Mouse (Mus musculus): Measurements from ENCODE around the gene Ciita. TPM values are rescaled to one million over a fixed set of nuclear protein-coding genes. Genes with fewer than 3 reads are reported as not detected.

Gene Ciita
- polyA plus RNA-seq, 1 experiment: 0.07 TPM

- H3K4me1 ChIP-seq (ENCODE audit: control insufficient read depth, insufficient read depth, low read length): peaks cover 4% of the 10 kb centered on the region; the same call in 1 of the 2 replicates
- no peak overlapping the region for H3K4me3 ChIP-seq (ENCODE audit: control insufficient read depth, low read depth, low read length)
- TF ChIP-seq CTCF (IDR thresholded peaks at IDR 0.05; ENCODE audit: control insufficient read depth, insufficient read depth, insufficient replicate concordance, low read depth, low read length) (no peak), POLR2A (IDR thresholded peaks at IDR 0.05; ENCODE audit: control insufficient read depth, low read depth, low read length) (no peak)
- no peak overlapping the region for H3K27ac ChIP-seq (ENCODE audit: control insufficient read depth, insufficient read depth, low read depth, low read length)
- H3K36me3 ChIP-seq (ENCODE audit: control insufficient read depth, insufficient read depth, low read length): no peaks in the 10 kb centered on the region
- H3K27me3 ChIP-seq (ENCODE audit: control insufficient read depth, insufficient read depth, low read length): no peaks in the 10 kb centered on the region
Measured at GRCm38 (mm10) chr16:10489483-10489882, 9.6 kb downstream of the Ciita start.

GRCm38 (mm10) chr16:10489904-10490457 lies 10.1 kb downstream of the Ciita start:
- Histone ChIP-seq H3K4me1 (ENCODE audit: control insufficient read depth, insufficient read depth, low read length) (peaks cover 4% of the 10 kb centered on the region; the same call in 1 of the 2 replicates), H3K4me3 (ENCODE audit: control insufficient read depth, low read depth, low read length) (no peak overlapping the region), H3K36me3 (ENCODE audit: control insufficient read depth, insufficient read depth, low read length) (no peaks in the 10 kb centered on the region), H3K27me3 (ENCODE audit: control insufficient read depth, insufficient read depth, low read length) (no peaks in the 10 kb centered on the region), H3K27ac (ENCODE audit: control insufficient read depth, insufficient read depth, low read depth, low read length) (no peak overlapping the region)
- TF ChIP-seq POLR2A (IDR thresholded peaks at IDR 0.05; ENCODE audit: control insufficient read depth, low read depth, low read length) (no peak), CTCF (IDR thresholded peaks at IDR 0.05; ENCODE audit: control insufficient read depth, insufficient read depth, insufficient replicate concordance, low read depth, low read length) (no peak)

- Histone ChIP-seq H3K4me1 (ENCODE audit: control insufficient read depth, insufficient read depth, low read length) (peaks cover 4% of the 10 kb centered on the region; the same call in 1 of the 2 replicates), H3K4me3 (ENCODE audit: control insufficient read depth, low read depth, low read length) (no peak overlapping the region; the same call in 1 of the 2 replicates), H3K36me3 (ENCODE audit: control insufficient read depth, insufficient read depth, low read length) (no peaks in the 10 kb centered on the region), H3K27ac (ENCODE audit: control insufficient read depth, insufficient read depth, low read depth, low read length) (no peak overlapping the region), H3K27me3 (ENCODE audit: control insufficient read depth, insufficient read depth, low read length) (no peaks in the 10 kb centered on the region)
- TF ChIP-seq CTCF (IDR thresholded peaks at IDR 0.05; ENCODE audit: control insufficient read depth, insufficient read depth, insufficient replicate concordance, low read depth, low read length) (no peak), POLR2A (IDR thresholded peaks at IDR 0.05; ENCODE audit: control insufficient read depth, low read depth, low read length) (no peak)
Measured at GRCm38 (mm10) chr16:10490503-10491150, 10.8 kb downstream of the Ciita start.

- no peak overlapping the region for H3K4me3 ChIP-seq (ENCODE audit: control insufficient read depth, low read depth, low read length)
- TF ChIP-seq POLR2A (IDR thresholded peaks at IDR 0.05; ENCODE audit: control insufficient read depth, low read depth, low read length) (no peak), CTCF (IDR thresholded peaks at IDR 0.05; ENCODE audit: control insufficient read depth, insufficient read depth, insufficient replicate concordance, low read depth, low read length) (no peak)
- no peak overlapping the region for H3K27ac ChIP-seq (ENCODE audit: control insufficient read depth, insufficient read depth, low read depth, low read length)
- peaks cover 4% of the 10 kb centered on the region; the same call in 1 of the 2 replicates for H3K4me1 ChIP-seq (ENCODE audit: control insufficient read depth, insufficient read depth, low read length)
- H3K27me3 ChIP-seq (ENCODE audit: control insufficient read depth, insufficient read depth, low read length): no peaks in the 10 kb centered on the region
- H3K36me3 ChIP-seq (ENCODE audit: control insufficient read depth, insufficient read depth, low read length): no peaks in the 10 kb centered on the region
Measured at GRCm38 (mm10) chr16:10491716-10492115, 11.9 kb downstream of the Ciita start.

- Histone ChIP-seq H3K4me1 (ENCODE audit: control insufficient read depth, insufficient read depth, low read length) (peaks cover 4% of the 10 kb centered on the region; the same call in 1 of the 2 replicates), H3K4me3 (ENCODE audit: control insufficient read depth, low read depth, low read length) (no peak overlapping the region), H3K36me3 (ENCODE audit: control insufficient read depth, insufficient read depth, low read length) (no peaks in the 10 kb centered on the region), H3K27ac (ENCODE audit: control insufficient read depth, insufficient read depth, low read depth, low read length) (no peak overlapping the region), H3K27me3 (ENCODE audit: control insufficient read depth, insufficient read depth, low read length) (no peaks in the 10 kb centered on the region)
- TF ChIP-seq POLR2A (IDR thresholded peaks at IDR 0.05; ENCODE audit: control insufficient read depth, low read depth, low read length): no peak
- TF ChIP-seq CTCF (IDR thresholded peaks at IDR 0.05; ENCODE audit: control insufficient read depth, insufficient read depth, insufficient replicate concordance, low read depth, low read length): no peak
Measured at GRCm38 (mm10) chr16:10492587-10492986, 12.7 kb downstream of the Ciita start.

GRCm38 (mm10) chr16:10495824-10496298 lies 16.0 kb downstream of the Ciita start:
- TF ChIP-seq CTCF (IDR thresholded peaks at IDR 0.05; ENCODE audit: control insufficient read depth, insufficient read depth, insufficient replicate concordance, low read depth, low read length) (no peak), POLR2A (IDR thresholded peaks at IDR 0.05; ENCODE audit: control insufficient read depth, low read depth, low read length) (no peak)
- Histone ChIP-seq H3K36me3 (ENCODE audit: control insufficient read depth, insufficient read depth, low read length) (no peaks in the 10 kb centered on the region), H3K4me1 (ENCODE audit: control insufficient read depth, insufficient read depth, low read length) (no peaks in the 10 kb centered on the region), H3K4me3 (ENCODE audit: control insufficient read depth, low read depth, low read length) (no peak overlapping the region), H3K27ac (ENCODE audit: control insufficient read depth, insufficient read depth, low read depth, low read length) (no peak overlapping the region), H3K27me3 (ENCODE audit: control insufficient read depth, insufficient read depth, low read length) (no peaks in the 10 kb centered on the region)

- no peak overlapping the region for H3K27ac ChIP-seq (ENCODE audit: control insufficient read depth, insufficient read depth, low read depth, low read length)
- H3K4me3 ChIP-seq (ENCODE audit: control insufficient read depth, low read depth, low read length): no peak overlapping the region
- no peak for TF ChIP-seq CTCF (IDR thresholded peaks at IDR 0.05; ENCODE audit: control insufficient read depth, insufficient read depth, insufficient replicate concordance, low read depth, low read length)
- no peak for TF ChIP-seq POLR2A (IDR thresholded peaks at IDR 0.05; ENCODE audit: control insufficient read depth, low read depth, low read length)
- H3K4me1 ChIP-seq (ENCODE audit: control insufficient read depth, insufficient read depth, low read length): no peaks in the 10 kb centered on the region
- H3K27me3 ChIP-seq (ENCODE audit: control insufficient read depth, insufficient read depth, low read length): no peaks in the 10 kb centered on the region
- no peaks in the 10 kb centered on the region for H3K36me3 ChIP-seq (ENCODE audit: control insufficient read depth, insufficient read depth, low read length)
Measured at GRCm38 (mm10) chr16:10498096-10498602, 18.3 kb downstream of the Ciita start.
